Mouse (Mus musculus) heart, embryonic 13.5 days (tissue): Measurements from ENCODE around the gene Spata2. TPM values are rescaled to one million over a fixed set of nuclear protein-coding genes. Genes with fewer than 3 reads are reported as not detected.
A peak's percentile ranks its signal among the peaks of the same experiment; 100 is the strongest.

ENCODE experiments used
- ATAC-seq: fragments of 200-750 bp; cut with Nextera tagmentation; 2 replicates; pipeline ENCODE4 v1.8.0; 2017; ENCODE audit warnings: moderate TSS enrichment; ENCODE audit not compliant: insufficient number of reproducible peaks, low FRiP score, low TSS enrichment; ENCODE audit errors: extremely low read depth
- H3K27ac ChIP-seq: fragments of 300-500 bp; sonication (generic); replicated peaks from 2 replicates; pipeline ENCODE4 v1.5.1; 2015; ENCODE audit warnings: moderate library complexity, mild to moderate bottlenecking, inconsistent platforms
- H3K27me3 ChIP-seq: fragments of 300-500 bp; sonication (generic); replicated peaks from 2 replicates; pipeline ENCODE4 v1.6.1; 2015; ENCODE audit warnings: mild to moderate bottlenecking, inconsistent platforms
- H3K36me3 ChIP-seq: fragments of 300-500 bp; sonication (generic); 2 replicates; pipeline ENCODE4 v1.6.1; 2015; ENCODE audit warnings: mild to moderate bottlenecking, inconsistent platforms
- H3K4me1 ChIP-seq: fragments of 300-500 bp; sonication (generic); 2 replicates; pipeline ENCODE4 v1.6.1; 2015; ENCODE audit warnings: inconsistent platforms
- H3K4me2 ChIP-seq: fragments of 300-500 bp; sonication (generic); 2 replicates; pipeline ENCODE4 v1.6.1; 2015; ENCODE audit warnings: inconsistent platforms, mild to moderate bottlenecking, moderate library complexity
- H3K4me3 ChIP-seq: fragments of 300-500 bp; sonication (generic); 2 replicates; pipeline ENCODE4 v1.5.1; 2015; ENCODE audit warnings: moderate library complexity, mild to moderate bottlenecking, inconsistent platforms
- H3K9ac ChIP-seq: fragments of 300-500 bp; sonication (generic); 2 replicates; pipeline ENCODE4 v1.6.1; 2015; ENCODE audit warnings: inconsistent platforms, mild to moderate bottlenecking, moderate library complexity
- H3K9me3 ChIP-seq: fragments of 300-500 bp; sonication (generic); 2 replicates; pipeline ENCODE4 v1.6.1; 2016; ENCODE audit warnings: inconsistent platforms
- WGBS: fragments of 180-500 bp; shearing (Covaris S2); methylation state at CpG from one replicate; pipeline ENCODE4 v1.1.7; 2015; ENCODE audit warnings: mixed read lengths; 5-methylcytosine and 5-hydroxymethylcytosine counted together
- polyA plus RNA-seq: library from polyadenylated mRNA; unstranded; fragments of >200 nt; fragmentation: Nextera tagmentation; extraction: Ambion mirVana; gene quantifications from 2 replicates; pipeline ENCODE4 v1.2.1, GENCODE M21; 2015

Spata2 gene
- polyA plus RNA-seq, 1 experiment from 2014 or later = 13.5 TPM

GRCm38 (mm10) chr2:167487994-167488393 lies 4.7 kb downstream of the Spata2 start:
- Histone ChIP-seq H3K4me3 (no peak overlapping the region), H3K9me3 (no peaks in the 10 kb centered on the region), H3K27me3 (no peaks in the 10 kb centered on the region), H3K4me2 (no peak overlapping the region), H3K4me1 (peaks cover 48% of the 10 kb centered on the region), H3K36me3 (peaks cover 38% of the 10 kb centered on the region), H3K27ac (0 out of 2 replicates have a peak overlapping the region, but pooled peaks have one; percentile 24), H3K9ac (no peak overlapping the region)
- no peak for ATAC-seq
- 75% methylated on average over 6 of the region's 6 CpGs for WGBS

DNA sequence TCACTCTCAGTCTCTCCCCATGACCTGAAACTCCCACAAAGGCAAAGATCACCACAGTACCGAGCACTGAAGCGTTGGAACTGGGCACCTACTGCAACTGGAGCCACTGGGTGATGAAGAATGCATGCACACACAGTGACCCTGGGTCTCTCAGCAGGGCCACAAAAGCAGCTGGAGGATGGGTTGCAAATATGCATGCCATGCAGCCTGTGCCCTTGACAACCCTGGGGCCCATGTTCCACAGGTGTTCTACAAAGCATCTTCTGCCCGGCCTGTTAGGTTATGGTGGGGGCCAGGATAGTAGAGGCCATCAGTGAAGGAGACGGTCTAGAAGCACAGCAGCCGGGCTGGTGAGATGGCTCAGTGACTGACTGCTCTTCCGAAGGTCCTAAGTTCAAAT lies 5.1 kb downstream of the Spata2 start:
- H3K36me3 ChIP-seq = peaks cover 43% of the 10 kb centered on the region
- no peak overlapping the region for H3K4me3 ChIP-seq
- H3K4me1 ChIP-seq = peaks cover 48% of the 10 kb centered on the region
- no peak overlapping the region for H3K27ac ChIP-seq
- ATAC-seq = no peak
- no peak overlapping the region for H3K9ac ChIP-seq
- WGBS = 86% methylated on average over 6 of the region's 6 CpGs
- no peak overlapping the region for H3K4me2 ChIP-seq
- no peaks in the 10 kb centered on the region for H3K9me3 ChIP-seq
- no peaks in the 10 kb centered on the region for H3K27me3 ChIP-seq

GRCm38 (mm10) chr2:167486573-167486972 lies 6.1 kb downstream of the Spata2 start:
- Histone ChIP-seq H3K9ac (no peak overlapping the region), H3K27me3 (no peaks in the 10 kb centered on the region), H3K4me3 (no peak overlapping the region), H3K27ac (no peak overlapping the region), H3K4me2 (no peak overlapping the region), H3K4me1 (peaks cover 42% of the 10 kb centered on the region), H3K9me3 (no peaks in the 10 kb centered on the region), H3K36me3 (peaks cover 48% of the 10 kb centered on the region)
- WGBS = 86% methylated on average over 4 of the region's 4 CpGs
- ATAC-seq = no peak

DNA sequence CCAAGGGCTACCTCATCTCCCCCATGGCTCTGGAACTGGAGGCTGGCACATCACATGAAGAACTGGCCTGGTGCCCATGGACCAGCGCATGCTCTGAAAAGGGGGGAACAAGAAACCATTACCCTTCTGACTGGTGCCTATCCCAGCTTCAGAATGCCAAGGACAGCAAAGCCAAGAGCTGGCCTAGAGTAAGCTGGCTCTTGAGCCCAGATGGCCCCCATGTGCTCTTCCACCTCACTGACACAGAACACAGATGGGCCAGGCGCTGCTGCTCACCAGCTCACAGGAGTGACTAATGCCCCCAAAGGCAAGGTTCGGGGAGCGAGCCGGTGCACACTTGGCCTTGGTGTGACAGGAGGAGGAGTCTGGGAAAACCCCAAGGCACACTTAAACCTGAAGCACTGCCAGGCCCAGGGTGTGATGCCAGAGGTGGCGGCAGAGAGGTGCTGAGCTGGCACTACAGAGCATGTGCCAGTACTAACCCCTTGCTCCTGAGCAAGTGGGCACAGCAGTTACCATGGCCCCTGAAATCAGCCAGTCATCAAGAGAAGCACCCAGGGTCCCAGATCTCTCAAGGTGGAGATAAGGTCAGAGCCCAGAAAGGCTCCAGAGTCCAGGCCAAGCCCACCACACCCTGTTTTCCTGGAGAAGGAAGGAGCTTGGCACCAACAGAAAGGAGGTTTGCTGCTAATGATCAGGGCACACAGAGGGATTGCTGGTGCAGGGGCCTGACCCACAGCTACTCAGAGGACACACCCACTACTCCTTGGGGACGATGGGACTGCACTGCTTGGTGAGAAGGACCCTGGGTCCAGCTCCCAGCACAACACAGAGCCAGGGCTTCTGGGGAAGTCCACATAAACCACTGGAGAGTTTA lies 6.9 kb downstream of the Spata2 start:
- no peak for ATAC-seq
- Histone ChIP-seq H3K4me1 (peaks cover 34% of the 10 kb centered on the region), H3K27me3 (no peaks in the 10 kb centered on the region), H3K4me3 (no peak overlapping the region), H3K4me2 (no peak overlapping the region), H3K9me3 (no peaks in the 10 kb centered on the region), H3K27ac (no peak overlapping the region), H3K9ac (no peak overlapping the region), H3K36me3 (peaks cover 53% of the 10 kb centered on the region)
- 88% methylated on average over 7 of the region's 7 CpGs for WGBS

DNA sequence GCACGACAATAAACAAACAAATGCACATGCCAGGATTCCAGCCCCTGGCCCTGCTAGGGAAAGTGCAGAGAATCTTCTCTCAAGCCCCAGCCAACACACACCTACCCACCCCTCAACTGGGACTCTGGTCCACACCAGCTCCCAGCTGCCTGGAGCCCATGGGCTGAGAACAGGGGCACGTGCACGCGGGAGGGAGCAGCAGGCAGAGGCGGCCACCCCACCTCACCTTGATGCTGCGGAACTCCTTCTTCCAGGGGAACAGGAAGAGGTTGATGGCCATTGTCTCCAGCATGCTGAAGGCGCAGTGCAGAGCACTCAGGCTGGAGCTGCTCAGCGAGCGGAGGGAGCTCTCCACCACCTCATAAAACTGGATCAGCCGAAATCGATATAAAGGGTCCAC lies 7.8 kb downstream of the Spata2 start:
- Histone ChIP-seq H3K9ac (no peak overlapping the region), H3K36me3 (peaks cover 57% of the 10 kb centered on the region), H3K27ac (no peak overlapping the region), H3K4me3 (no peak overlapping the region), H3K4me1 (peaks cover 29% of the 10 kb centered on the region), H3K9me3 (no peaks in the 10 kb centered on the region), H3K27me3 (no peaks in the 10 kb centered on the region), H3K4me2 (no peak overlapping the region)
- ATAC-seq = no peak
- WGBS = 92% methylated on average over 11 of the region's 11 CpGs

DNA sequence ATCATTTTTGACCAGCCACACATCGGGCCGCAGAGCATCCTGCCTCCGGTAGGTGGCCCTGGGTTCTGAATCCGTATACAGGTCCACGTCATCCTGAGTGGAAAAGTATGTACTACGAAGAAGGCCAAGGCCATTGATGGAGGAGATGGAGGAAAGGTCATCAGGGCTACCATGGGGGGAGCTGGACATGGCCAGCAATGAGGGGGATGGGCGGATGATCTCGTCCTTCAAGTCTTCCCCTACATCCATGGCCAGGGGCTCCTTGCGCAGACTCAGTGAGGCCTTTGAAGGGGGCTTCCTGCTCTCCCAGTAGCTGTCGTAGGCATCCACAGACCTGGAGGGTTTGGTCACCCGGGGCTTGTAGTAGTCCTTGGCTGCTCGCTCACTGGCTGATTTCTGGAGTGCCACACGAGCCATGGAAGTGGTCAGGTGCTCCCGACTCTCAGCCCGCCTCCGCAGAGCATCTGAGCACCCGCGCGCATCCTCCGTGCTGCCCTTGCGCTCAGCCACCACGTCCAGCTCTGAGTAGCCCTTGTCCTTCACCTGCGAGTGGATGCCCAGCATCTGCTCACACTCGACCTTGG lies 8.8 kb downstream of the Spata2 start:
- no peak for ATAC-seq
- Histone ChIP-seq H3K27ac (no peak overlapping the region), H3K4me2 (no peak overlapping the region), H3K9me3 (no peaks in the 10 kb centered on the region), H3K27me3 (no peaks in the 10 kb centered on the region), H3K4me1 (peaks cover 29% of the 10 kb centered on the region), H3K9ac (no peak overlapping the region), H3K4me3 (no peak overlapping the region), H3K36me3 (peaks cover 55% of the 10 kb centered on the region)
- 92% methylated on average over 24 of the region's 24 CpGs for WGBS

- no peaks in the 10 kb centered on the region for H3K27me3 ChIP-seq
- 88% methylated on average over 27 of the region's 27 CpGs for WGBS
- H3K9me3 ChIP-seq = no peaks in the 10 kb centered on the region
- H3K4me2 ChIP-seq = no peak overlapping the region
- no peak overlapping the region for H3K9ac ChIP-seq
- H3K36me3 ChIP-seq = peaks cover 51% of the 10 kb centered on the region
- no peak overlapping the region for H3K4me3 ChIP-seq
- no peak overlapping the region for H3K27ac ChIP-seq
- no peak for ATAC-seq
- H3K4me1 ChIP-seq = peaks cover 23% of the 10 kb centered on the region
These were observed 9.4 kb downstream of the Spata2 start for GRCm38 (mm10) chr2:167483081-167483826.

GRCm38 (mm10) chr2:167482681-167483080 lies 10.0 kb downstream of the Spata2 start:
- H3K27me3 ChIP-seq = no peaks in the 10 kb centered on the region
- peaks cover 50% of the 10 kb centered on the region for H3K36me3 ChIP-seq
- no peak overlapping the region for H3K4me2 ChIP-seq
- no peak overlapping the region for H3K4me3 ChIP-seq
- no peak for ATAC-seq
- H3K4me1 ChIP-seq = peaks cover 18% of the 10 kb centered on the region
- no peak overlapping the region for H3K9ac ChIP-seq
- 91% methylated on average over 4 of the region's 4 CpGs for WGBS
- H3K27ac ChIP-seq = no peak overlapping the region
- no peaks in the 10 kb centered on the region for H3K9me3 ChIP-seq

DNA sequence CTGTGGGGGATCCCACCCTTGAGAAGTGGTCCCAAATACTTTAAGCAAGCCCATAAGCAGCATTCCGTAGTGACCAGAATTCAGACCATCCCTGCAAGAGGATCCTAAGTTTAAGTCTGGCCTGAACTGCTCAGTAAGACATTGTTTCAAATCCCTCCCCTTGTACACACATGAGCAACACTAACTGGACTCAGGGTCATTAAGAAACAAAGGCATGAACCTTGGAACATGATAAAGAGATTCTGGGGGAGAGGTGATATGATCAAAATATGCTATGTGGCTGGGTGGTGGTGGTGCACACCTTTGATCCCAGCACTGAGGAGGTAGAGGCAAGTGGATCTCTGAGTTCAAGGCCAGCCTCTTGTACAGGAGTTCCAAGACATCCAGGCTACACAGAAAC lies 13.2 kb downstream of the Spata2 start:
- Histone ChIP-seq H3K27ac (no peak overlapping the region), H3K4me3 (no peak overlapping the region), H3K27me3 (no peaks in the 10 kb centered on the region), H3K36me3 (peaks cover 51% of the 10 kb centered on the region), H3K9ac (no peak overlapping the region), H3K4me2 (no peak overlapping the region), H3K9me3 (no peaks in the 10 kb centered on the region), H3K4me1 (peaks cover 22% of the 10 kb centered on the region)
- 100% methylated on average over 1 of the region's 1 CpGs for WGBS
- ATAC-seq = no peak

DNA sequence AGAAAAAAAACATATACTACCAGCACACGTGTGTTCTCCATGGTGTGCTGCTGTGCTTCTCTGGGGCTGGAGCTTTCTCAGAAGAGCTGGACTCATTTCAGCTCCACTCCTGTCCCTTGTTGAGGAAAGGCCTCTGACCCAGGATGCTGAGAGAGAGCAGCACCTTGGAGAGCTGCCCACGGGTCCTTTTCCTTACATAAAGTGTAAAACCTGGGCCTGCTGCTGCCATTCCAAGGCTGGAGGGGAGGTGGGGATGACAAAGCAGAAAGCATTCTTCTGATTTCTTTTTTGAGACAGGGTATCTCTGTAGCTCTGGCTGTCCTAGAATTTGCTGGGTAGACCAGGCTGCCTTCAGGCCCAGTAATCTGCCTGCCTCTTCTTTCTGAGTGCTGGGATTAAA lies 14.6 kb downstream of the Spata2 start:
- no peak for ATAC-seq
- H3K9ac ChIP-seq = no peak overlapping the region
- H3K4me1 ChIP-seq = peaks cover 22% of the 10 kb centered on the region
- H3K27me3 ChIP-seq = no peaks in the 10 kb centered on the region
- no peak overlapping the region for H3K4me3 ChIP-seq
- WGBS = 42% methylated on average over 2 of the region's 2 CpGs
- no peaks in the 10 kb centered on the region for H3K9me3 ChIP-seq
- H3K27ac ChIP-seq = no peak overlapping the region
- peaks cover 51% of the 10 kb centered on the region for H3K36me3 ChIP-seq
- H3K4me2 ChIP-seq = no peak overlapping the region

DNA sequence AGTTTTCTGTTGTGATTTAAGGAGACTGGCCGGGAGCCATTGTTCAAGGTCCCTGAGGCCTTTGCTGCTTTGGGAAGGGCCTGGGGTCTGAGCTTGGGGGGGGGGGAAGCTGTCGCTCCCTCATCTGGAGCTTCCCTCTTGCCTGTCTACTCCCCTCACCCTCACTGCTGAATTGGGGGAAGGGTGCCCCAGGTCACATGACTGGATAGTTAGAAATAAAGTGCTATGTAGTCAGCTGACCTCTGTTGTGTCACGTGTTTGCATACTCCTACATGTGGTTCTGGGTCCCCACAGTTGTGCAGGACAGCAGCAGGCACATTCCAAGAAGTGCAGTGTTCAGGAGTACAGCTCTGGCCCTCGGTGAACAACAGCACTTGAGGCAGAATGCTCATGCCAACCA lies 15.9 kb downstream of the Spata2 start:
- no peak for ATAC-seq

More for the DNA sequence above, 15.9 kb downstream of the Spata2 start:
- Histone ChIP-seq H3K9ac (peak overlapping the region; percentile 0), H3K27me3 (no peaks in the 10 kb centered on the region), H3K9me3 (no peaks in the 10 kb centered on the region), H3K27ac (peak overlapping the region; percentile 80), H3K36me3 (peaks cover 53% of the 10 kb centered on the region), H3K4me1 (peaks cover 22% of the 10 kb centered on the region), H3K4me3 (no peak overlapping the region), H3K4me2 (0 out of 2 replicates have a peak overlapping the region, but pooled peaks have one; percentile 12)
- WGBS = 75% methylated on average over 4 of the region's 4 CpGs
